12 mouse cellular contexts compared by ENCODE assay signal in the genomic region with DNA sequence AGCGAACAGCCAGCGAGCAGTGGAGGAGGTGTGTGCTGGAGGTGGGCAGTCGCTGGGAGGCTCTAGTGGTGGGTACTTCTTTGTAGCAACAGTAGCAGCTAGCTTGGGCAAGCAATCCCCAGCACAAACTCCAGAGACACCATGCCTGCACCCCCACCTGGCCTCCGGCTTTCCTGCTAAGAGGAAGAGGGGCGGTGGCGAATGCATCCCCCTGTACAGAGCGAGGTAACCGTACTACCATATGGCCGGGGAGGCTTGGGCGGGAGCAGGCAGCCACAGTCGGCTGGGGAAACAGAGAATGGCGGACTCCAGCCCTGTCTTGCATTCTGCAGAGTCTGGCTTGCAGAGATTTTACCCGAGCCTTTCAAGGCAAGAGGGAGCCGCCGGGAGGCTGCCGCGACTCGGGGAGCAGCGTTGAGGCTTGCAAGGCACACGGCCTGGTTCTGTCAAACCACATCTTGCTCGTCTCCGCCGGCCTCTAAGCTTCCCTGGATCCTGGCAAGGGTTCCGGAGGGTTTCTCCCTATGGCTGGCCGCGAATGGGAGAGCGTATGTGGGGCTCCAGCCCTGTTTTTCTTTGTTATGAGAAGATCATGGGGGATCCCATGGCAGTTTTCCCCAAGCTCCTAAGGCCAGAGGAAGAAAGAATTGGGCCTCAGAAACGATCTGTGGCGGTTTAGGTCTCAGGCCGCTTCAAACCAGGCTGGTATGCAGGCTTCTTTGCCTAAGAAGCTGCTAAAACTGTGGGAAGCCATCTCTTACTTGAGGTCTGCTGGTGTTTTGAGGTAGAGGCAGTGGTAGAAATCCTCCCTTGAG. TPM values are rescaled to one million over a fixed set of nuclear protein-coding genes. Genes with fewer than 3 reads are reported as not detected.
A peak's percentile ranks its signal among the peaks of the same experiment; 100 is the strongest.
DNase-seq lines count a peak whose midpoint lies in the region; ATAC-seq and TF ChIP-seq lines count a peak whose summit lies in the region.
"Had no signal": no experiment of that assay in that cellular context is flagged by ENCODE, and none has a peak within 500 bp of the region (broad histone marks: within the 10 kb centered on the region; RNA-seq: fewer than 3 reads in every experiment).

No protein-coding gene starts in this region.

- no peak for TF ChIP-seq CTCF in hindbrain, postnatal 0 days (IDR thresholded peaks at IDR 0.05; ENCODE audit: low read depth)
- TF ChIP-seq CTCF in intestine, postnatal 0 days (IDR thresholded peaks at IDR 0.05; ENCODE audit: low read depth), result no peak

- no peaks in the 10 kb centered on the region for H3K9me3 ChIP-seq in hindbrain, postnatal 0 days (ENCODE audit: low read length)
- no peaks in the 10 kb centered on the region for H3K9me3 ChIP-seq in hindbrain, embryonic 16.5 days (ENCODE audit: control insufficient read depth, low read length)
- H3K9me3 ChIP-seq in heart, embryonic 16.5 days (replicated peaks; ENCODE audit: control insufficient read depth, low read length), result no peaks in the 10 kb centered on the region
- H3K9me3 ChIP-seq in intestine, postnatal 0 days (ENCODE audit: control insufficient read depth), result no peaks in the 10 kb centered on the region
- H3K9me3 ChIP-seq: hindbrain, embryonic 12.5 days; neural tube, embryonic 12.5 days had no signal

- no peaks in the 10 kb centered on the region for H3K4me1 ChIP-seq in hindbrain, postnatal 0 days (ENCODE audit: insufficient read depth, low read length)
- H3K4me1 ChIP-seq in hindbrain, embryonic 16.5 days (ENCODE audit: control insufficient read depth, insufficient read depth, low read depth, low read length), result 0 out of 2 replicates have a peak, but pooled peaks cover 2% of the 10 kb centered on the region
- peaks cover 4% of the 10 kb centered on the region; the same call in 1 of the 2 replicates for H3K4me1 ChIP-seq in heart, embryonic 16.5 days (ENCODE audit: control insufficient read depth, insufficient read depth, low read length)
- no peaks in the 10 kb centered on the region for H3K4me1 ChIP-seq in intestine, postnatal 0 days (replicated peaks; ENCODE audit: control insufficient read depth, insufficient read depth, low read length)

- no peaks in the 10 kb centered on the region for H3K36me3 ChIP-seq in hindbrain, postnatal 0 days (ENCODE audit: insufficient read depth, low read length)
- no peaks in the 10 kb centered on the region for H3K36me3 ChIP-seq in hindbrain, embryonic 16.5 days (ENCODE audit: control insufficient read depth, insufficient read depth, low read length)
- no peaks in the 10 kb centered on the region for H3K36me3 ChIP-seq in heart, embryonic 16.5 days (ENCODE audit: control insufficient read depth, insufficient read depth)
- H3K36me3 ChIP-seq in intestine, postnatal 0 days (ENCODE audit: control insufficient read depth, insufficient read depth), result no peaks in the 10 kb centered on the region
- H3K36me3 ChIP-seq: hindbrain, embryonic 12.5 days; neural tube, embryonic 12.5 days had no signal

- no peak overlapping the region for H3K4me2 ChIP-seq in hindbrain, postnatal 0 days (ENCODE audit: low read depth, low read length)
- no peak overlapping the region for H3K4me2 ChIP-seq in hindbrain, embryonic 16.5 days (ENCODE audit: low read length)
- peak overlapping the region; percentile 73 for H3K4me2 ChIP-seq in heart, embryonic 16.5 days (ENCODE audit: low read depth, low read length)
- no peak overlapping the region for H3K4me2 ChIP-seq in intestine, postnatal 0 days (replicated peaks; ENCODE audit: low read depth)
- H3K4me2 ChIP-seq: hindbrain, embryonic 12.5 days; neural tube, embryonic 12.5 days had no signal

- H3K9ac ChIP-seq in hindbrain, postnatal 0 days (replicated peaks; ENCODE audit: low read length), result no peak overlapping the region
- H3K9ac ChIP-seq in hindbrain, embryonic 16.5 days (ENCODE audit: low read depth, low read length), result no peak overlapping the region
- H3K9ac ChIP-seq in heart, embryonic 16.5 days (ENCODE audit: low read length), result peak overlapping the region; percentile 91
- H3K9ac ChIP-seq in intestine, postnatal 0 days (ENCODE audit: low read depth, low read length), result no peak overlapping the region
- H3K9ac ChIP-seq: hindbrain, embryonic 12.5 days; neural tube, embryonic 12.5 days had no signal

- ATAC-seq in hindbrain, postnatal 0 days, result no peak
- no peak for ATAC-seq in hindbrain, embryonic 16.5 days
- ATAC-seq in heart, embryonic 16.5 days (replicated peaks; ENCODE audit: extremely low read depth, insufficient read depth, low FRiP score), result no peak
- ATAC-seq in intestine, postnatal 0 days, result no peak
- ATAC-seq: Patski had no signal

- no peak overlapping the region for H3K27ac ChIP-seq in hindbrain, postnatal 0 days
- H3K27ac ChIP-seq in hindbrain, embryonic 16.5 days (ENCODE audit: low read depth, low read length), result no peak overlapping the region
- H3K27ac ChIP-seq in heart, embryonic 16.5 days (ENCODE audit: low read length), result peak overlapping the region; percentile 82
- H3K27ac ChIP-seq in intestine, postnatal 0 days (ENCODE audit: low read depth, low read length), result no peak overlapping the region
- H3K27ac ChIP-seq: hindbrain, embryonic 12.5 days; neural tube, embryonic 12.5 days had no signal

- peaks cover 92% of the 10 kb centered on the region for H3K27me3 ChIP-seq in hindbrain, postnatal 0 days (ENCODE audit: insufficient read depth, low read length)
- peaks cover 63% of the 10 kb centered on the region for H3K27me3 ChIP-seq in hindbrain, embryonic 16.5 days (replicated peaks; ENCODE audit: control insufficient read depth, insufficient read depth, low read length)
- H3K27me3 ChIP-seq in heart, embryonic 16.5 days (ENCODE audit: control insufficient read depth, insufficient read depth, low read length), result peaks cover 9% of the 10 kb centered on the region
- peaks cover 94% of the 10 kb centered on the region for H3K27me3 ChIP-seq in intestine, postnatal 0 days (replicated peaks; ENCODE audit: control insufficient read depth, insufficient read depth, low read length)

- 2% methylated on average over 30 of the region's 30 CpGs for WGBS in hindbrain, postnatal 0 days
- WGBS in hindbrain, embryonic 16.5 days, result under 1% methylated on average over 30 of the region's 30 CpGs
- WGBS in heart, embryonic 16.5 days, result under 1% methylated on average over 30 of the region's 30 CpGs
- whole genome bisulfite sequencing in intestine, postnatal 0 days, result under 1% methylated on average over 30 of the region's 30 CpGs

- H3K4me3 ChIP-seq in hindbrain, postnatal 0 days (ENCODE audit: low read length), result no peak overlapping the region
- H3K4me3 ChIP-seq in hindbrain, embryonic 16.5 days (ENCODE audit: low read length), result no peak overlapping the region
- H3K4me3 ChIP-seq in heart, embryonic 16.5 days (ENCODE audit: low read length), result peak overlapping the region; percentile 56
- H3K4me3 ChIP-seq in intestine, postnatal 0 days (ENCODE audit: low read depth, low read length), result no peak overlapping the region
- H3K4me3 ChIP-seq: hindbrain, embryonic 12.5 days; neural tube, embryonic 12.5 days had no signal

- peak; percentile 15 for DNase-seq in hindbrain, postnatal 0 days (ENCODE audit: low spot score)
- peak; percentile 20 for DNase-seq in urinary bladder, postnatal 14 days (ENCODE audit: low spot score)
- no peak for DNase-seq in urinary bladder, adult 18-20 months (ENCODE audit: low spot score in 2 of 2)
- DNase-seq in cerebellum, postnatal 4 days (ENCODE audit: low spot score in 2 of 2), result no peak
- DNase-seq in spleen, postnatal 14 days (ENCODE audit: low spot score in 2 of 2), result no peak
- DNase-seq: cerebellum, adult 9-11 months had no signal

RNA-seq across cellular contexts. Expression of gene Tbx5, which starts 2.8 kb away (rescaled TPM):
- total RNA-seq in hindbrain, postnatal 0 days (2014; rRNA removed), result not detected in 2 replicates
- polyA plus RNA-seq in hindbrain, postnatal 0 days (2015; fragmentation: Nextera tagmentation; extraction: Ambion mirVana), result 0.04 TPM in 1 of 2 replicates, not detected in the other
- 0.05 and 0.11 TPM in 2 replicates for polyA plus RNA-seq in hindbrain, embryonic 16.5 days (2015; fragmentation: Nextera tagmentation; extraction: Ambion mirVana)
- 30.5 and 36.3 TPM in 2 replicates for polyA plus RNA-seq in heart, embryonic 16.5 days (2015; fragmentation: Nextera tagmentation; extraction: Ambion mirVana)
- polyA plus RNA-seq in intestine, postnatal 0 days (2015; fragmentation: Nextera tagmentation; extraction: Ambion mirVana), result not detected in 2 replicates
- polyA plus RNA-seq: neural tube, embryonic 12.5 days; Patski had no signal

Comparison
In these comparisons a context has a peak if more than half of its experiments do, and no peak if none do; other contexts are left out.
1. DNase-seq: peak in hindbrain, postnatal 0 days (single experiment) and urinary bladder, postnatal 14 days (single experiment); none in urinary bladder, adult 18-20 months (0 of 2), cerebellum, postnatal 4 days (0 of 2) and spleen, postnatal 14 days (0 of 2).
2. RNA of gene Tbx5, which starts 2.8 kb away (polyA plus RNA-seq): 30.5 to 36.3 TPM in heart, embryonic 16.5 days; 0.05 to 0.11 TPM in hindbrain, embryonic 16.5 days, 0.04 TPM in hindbrain, postnatal 0 days and not detected in intestine, postnatal 0 days; every median in the first group is over 10 times any median in the second.